Mouse (Mus musculus) CD8-positive naive resting alpha-beta T cell, adult 57 days (primary cell): ENCODE data around the gene Plxna2. TPM values are rescaled to one million over a fixed set of nuclear protein-coding genes. Genes with fewer than 3 reads are reported as not detected.

ENCODE experiments used
- total RNA-seq: library from RNA; stranded (reverse); gene quantifications from one replicate; pipeline ENCODE4 v1.2.4, GENCODE M21; 2023

Plxna2 gene
- 0.09 TPM for total RNA-seq

DNA sequence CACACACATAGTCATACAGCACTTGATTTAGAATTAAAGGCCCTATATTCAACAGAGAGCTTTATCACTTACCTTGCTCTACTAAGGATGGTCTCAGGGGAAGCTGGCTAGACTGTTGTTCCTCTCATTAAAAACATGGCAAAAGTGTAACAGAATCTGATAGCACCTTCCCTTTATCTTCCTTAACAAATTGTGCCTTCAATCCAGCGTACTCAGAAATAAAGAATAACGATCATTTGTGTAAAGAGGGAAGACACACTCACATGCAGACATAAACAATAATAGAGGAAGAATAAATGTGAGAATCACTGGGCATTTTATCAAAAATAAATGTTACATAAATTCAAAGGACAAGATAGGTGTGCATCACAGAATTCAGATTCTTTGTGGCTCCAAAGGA, at the start of gene Plxna2:
TSS of gene Plxna2 (plus strand) at position 301 of the 400 bp plus-strand sequence.

